Mouse (Mus musculus): Measurements from ENCODE around the gene Nlrc3.
"Not testable (repeated sequence)": the region's sequence is repeated elsewhere in the genome, so short reads cannot be mapped to it uniquely, and the experiment has no call there.

Nlrc3 gene

DNA sequence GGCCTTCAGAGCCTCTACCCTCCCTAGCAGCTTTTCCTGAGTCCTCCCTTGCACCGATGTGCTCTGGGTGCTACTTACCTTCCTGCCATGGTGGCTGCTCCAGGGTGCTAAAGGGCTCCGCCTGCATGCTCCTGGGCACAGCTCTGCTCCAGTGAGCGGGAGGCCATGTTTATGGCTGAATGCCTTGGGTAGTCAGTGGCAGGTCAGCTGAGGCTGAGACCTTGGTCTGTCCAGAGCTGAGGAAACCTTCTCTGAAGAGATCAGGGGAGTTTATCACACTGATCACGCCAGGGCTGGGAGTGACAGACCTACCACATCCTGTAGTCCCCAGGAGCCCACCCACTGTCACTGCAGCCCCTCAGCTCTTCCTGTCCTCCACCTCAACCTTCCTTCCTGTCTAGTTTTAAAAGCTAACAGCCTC is at the start of gene Nlrc3:
Gene Nlrc3, minus strand, starts transcription at position 382 of the 421 bp plus-strand sequence.
- peak; percentile 23 to 38 for DNase-seq

DNA sequence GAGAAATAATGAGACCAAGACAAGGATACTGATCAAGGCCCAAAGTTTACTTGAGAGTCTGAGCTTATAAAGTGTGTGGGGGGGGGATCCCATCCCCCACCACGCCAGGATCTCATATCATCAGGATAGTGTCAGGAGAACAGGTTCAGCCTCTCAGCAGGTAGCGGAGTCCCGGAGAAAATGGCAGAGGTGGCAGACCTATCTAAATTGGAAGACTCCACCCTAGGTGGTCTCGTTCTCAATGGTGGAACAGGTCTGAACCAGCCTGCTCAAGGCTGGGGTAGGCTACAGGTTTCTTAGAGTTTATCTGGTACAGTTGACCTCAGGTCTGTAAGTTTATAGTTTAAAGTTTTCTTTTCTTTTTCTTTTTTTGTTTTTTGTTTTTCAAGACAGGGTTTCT is 46.3 kb upstream of the Nlrc3 start:
- no peak for DNase-seq

DNA sequence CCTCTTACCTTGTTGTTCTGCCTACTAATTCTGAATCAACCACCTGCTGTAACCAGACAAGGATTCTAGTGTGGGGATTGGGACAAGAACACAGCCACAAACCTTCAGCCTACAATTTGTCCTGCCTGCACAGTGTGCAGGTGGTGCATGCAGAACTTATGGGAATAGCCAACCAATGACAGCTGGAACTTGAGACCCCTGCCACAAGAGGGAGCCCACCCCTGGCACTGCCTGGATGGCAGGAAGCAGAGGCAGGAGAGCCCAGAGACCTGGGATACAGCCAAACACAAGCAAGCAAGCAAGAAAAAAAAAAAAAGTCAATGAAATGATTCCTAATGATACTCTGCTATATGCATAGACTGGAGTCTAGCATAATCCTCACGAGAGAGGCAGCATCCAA is 44.8 kb upstream of the Nlrc3 start:
- DNase-seq = no peak

DNA sequence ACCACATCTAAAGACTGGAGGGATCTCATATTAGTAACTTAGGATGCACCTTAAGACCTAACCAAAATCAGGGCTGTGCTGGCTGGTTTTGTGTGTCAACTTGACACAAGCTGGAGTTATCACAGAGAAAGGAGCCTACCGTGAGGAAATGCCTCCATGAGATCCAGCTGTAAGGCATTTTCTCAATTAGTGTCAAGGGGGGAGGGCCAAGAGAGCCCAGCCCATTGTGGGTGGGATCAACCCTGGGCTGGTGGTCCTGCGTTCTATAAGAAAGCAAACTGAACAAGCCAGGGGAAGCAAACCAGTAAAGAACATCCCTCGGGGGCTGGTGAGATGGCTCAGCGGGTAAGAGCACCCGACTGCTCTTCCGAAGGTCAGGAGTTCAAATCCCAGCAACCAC is 41.0 kb upstream of the Nlrc3 start:
- not testable (repeated sequence) for DNase-seq

DNA sequence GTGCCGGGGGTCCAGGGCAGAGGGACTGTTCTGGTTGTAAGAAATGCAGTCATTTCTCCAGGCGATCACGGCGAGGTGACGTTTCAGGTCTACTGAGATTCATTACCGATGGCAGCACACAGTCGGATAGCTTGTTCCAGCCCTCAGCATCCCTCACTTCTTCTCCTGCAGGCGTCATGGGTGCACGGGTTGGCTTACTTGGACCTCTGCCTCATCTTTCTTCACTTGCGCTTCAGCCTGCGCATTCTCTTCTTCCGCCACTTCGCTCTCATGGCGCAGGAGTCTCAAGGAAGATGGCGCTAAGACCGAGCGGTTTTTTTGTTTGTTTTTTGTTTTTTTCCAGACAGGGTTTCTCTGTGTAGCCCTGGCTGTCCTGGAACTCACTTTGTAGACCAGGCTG is 40.4 kb upstream of the Nlrc3 start:
- not testable (repeated sequence) for DNase-seq

DNA sequence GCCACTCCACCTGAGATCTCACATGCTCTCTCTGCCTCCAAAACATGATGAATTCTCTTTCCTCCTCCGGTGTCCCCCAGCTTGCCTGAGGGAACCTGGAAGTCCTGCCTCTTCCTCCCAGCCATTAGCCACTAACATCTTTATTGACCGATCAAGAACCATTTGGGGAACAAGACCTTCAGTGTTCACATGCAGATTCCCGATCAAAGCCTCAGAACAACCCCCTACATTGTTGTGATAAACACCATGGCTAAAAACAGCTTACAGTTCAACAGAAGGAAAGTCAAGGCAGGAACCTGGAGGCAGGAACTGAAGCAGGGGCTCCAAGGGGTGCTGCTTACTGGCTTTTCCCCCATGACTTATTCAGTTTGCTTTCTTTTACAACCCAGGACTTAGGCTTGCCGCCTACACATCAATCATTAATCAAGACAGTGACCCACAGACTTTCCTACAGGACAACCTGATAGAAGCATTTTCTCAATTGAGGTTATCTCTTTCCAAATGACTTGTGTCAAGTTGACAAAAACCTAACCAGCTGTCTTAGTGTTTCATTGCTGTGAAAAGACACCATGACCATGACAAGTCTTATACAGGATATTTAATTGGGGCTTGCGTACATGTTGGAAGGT is 37.7 kb upstream of the Nlrc3 start:
- no peak for DNase-seq

DNA sequence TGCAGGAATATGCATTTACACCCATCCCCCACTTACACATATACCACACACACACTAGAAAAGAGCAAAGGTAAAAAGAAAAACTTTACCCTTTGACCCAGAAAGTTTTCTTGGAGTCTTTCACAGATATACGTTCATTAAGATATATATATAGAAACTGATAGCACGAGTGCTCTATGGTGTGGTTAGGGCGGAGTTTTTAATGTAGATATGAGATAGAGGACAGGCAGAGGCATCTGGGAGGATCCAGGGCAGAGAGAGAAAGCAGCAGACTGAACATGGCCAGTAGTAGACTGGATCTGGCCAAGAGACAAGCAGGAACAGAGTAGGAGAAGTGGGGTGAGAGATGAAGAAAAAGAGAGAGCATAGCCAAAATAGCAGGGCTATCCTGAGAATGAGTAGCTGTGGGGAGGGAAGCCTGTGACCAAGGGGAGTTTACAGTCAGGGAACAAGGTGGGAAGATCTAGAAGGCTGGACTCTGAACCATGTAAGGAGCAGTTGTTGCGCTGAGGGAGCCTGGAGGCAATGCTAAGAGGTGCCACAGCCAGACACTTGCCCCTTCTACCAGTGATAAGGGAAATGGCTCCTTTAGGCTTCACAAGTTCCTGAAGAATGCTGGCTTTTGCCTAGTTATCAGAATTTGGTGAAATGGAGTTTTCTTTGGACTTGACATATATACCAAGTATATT is 36.6 kb upstream of the Nlrc3 start:
- DNase-seq = no peak

DNA sequence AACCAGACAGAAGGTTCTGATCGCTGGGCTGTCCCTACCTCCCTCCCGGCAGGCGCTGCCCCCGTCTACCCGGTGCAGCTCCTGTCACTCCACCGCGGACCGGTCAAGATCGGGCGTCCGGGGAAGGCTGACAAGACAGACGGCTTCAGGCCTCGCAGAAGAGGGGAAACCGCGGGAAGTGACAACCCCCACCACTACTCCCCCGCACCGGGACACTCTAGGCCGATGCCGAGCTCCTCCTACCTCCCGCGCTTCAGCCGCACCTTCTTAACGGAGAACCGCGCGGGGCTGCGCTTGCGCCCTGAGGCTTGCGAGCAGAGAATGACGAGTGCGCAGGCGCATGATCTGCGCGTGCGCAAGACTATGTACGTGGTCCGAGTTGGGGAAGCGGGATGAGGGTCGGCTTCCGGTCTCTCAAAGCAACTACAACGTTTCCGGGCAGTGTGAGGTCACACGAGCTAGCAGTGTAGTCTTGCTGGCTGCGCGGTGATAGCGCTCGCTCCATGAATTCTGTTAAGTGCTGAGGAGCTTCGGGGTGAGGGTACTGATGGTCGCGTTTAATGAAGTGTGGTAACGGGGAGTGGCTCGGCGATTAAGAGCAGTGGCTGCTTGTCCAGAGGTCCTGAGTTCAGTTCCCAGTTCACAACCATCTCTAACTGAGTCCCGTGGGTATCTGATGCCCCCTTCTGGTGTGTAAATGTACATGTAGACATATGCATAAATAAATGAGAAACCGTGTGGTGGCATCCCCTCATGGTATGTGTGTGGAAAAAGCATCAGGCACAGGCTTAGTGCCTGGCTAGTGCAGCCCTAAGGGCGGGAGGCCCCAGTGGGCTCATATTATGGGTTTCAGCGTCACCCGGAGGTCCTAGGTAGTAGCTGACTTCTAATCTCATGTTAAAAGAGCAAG is 27.3 kb upstream of the Nlrc3 start, which contains the start of gene Slx4:
Gene Slx4, minus strand, starts transcription at position 282 of the 910 bp plus-strand sequence.
- DNase-seq = peak; percentile 91 to 92

DNA sequence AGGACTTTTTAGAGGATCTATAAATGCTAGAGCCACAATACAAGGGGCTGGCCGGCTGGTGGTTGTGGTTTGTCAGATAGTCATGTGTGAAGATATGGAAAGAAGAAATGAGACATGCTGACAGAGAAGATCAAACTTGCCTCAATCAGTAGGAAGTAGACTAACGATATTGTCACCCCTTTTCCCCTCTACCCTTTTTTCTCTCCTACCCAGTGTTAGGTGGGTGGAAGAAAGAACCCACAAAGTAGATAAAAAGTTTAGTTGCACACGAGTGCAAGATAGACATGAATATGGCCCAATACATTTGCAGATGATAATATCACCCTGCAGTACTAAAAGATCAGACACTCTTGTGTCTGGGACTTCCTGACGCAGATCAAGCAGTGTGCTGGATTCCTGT is 12.0 kb upstream of the Nlrc3 start:
- DNase-seq = no peak

DNA sequence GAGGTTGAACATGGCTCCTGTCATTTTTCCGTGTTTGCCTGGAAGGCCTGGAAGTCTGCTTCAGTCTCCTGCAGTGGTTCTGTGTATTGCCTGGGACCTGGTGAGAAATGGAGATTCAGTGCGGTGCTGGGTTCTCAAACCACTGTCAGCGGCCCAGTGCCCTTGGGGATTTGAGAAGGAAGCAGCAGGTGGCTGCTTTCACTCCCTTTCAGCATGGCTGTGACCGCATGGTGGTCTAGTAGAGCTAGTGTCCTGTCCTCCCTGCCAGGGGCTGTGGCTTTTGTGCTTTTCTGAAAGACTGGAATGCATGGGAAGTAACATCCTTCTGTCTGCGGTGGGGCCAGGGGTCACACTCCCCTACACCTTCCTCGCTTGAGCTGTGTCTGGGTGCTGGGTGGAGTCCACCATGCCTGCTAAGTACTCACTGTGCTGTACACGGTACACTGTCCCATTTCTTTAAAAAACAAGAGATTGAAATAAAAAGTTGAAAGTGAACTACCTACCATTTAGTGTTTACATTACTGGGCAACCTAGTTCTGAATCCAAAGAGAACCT is 6.8 kb upstream of the Nlrc3 start:
- peak; percentile 45 to 57 for DNase-seq

DNA sequence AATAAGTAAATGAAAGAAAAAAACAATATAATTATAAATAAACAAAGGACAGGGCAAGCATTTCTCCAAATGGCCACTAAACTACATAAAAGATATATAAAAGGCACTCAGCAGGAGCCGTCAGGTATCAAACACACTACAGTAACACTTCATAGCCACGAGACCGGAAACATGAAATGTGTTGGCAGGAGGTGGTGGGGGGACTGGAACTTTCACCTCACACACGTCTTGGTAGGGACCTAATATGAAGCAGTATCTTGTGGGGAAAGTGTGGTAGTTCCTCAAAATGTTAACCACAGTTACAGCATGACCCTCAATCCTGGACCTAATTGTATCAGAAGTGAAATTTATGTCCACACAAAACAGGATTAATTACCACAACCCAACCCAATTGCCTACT is 5.7 kb upstream of the Nlrc3 start:
- DNase-seq = no peak

DNA sequence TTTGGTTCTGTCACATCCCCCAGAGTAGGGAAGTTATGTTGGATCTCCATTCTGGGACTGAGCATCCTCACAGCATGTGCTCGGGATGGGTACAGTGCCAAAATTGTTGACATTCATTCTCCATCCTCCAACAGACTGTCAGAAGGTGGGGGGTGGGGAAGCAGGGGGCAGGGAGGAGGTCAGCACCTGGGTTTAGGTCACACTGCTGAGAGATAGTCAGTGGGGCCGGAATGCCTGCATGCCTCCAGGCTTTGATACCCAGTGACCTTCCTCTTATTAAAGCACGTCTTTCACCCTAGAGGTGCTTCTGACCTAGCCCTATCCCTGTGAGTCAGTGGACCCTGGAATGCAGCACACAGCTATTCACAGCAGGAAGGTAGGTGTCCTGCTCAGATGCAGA is 280 bp upstream of the Nlrc3 start:
- no peak for DNase-seq

DNA sequence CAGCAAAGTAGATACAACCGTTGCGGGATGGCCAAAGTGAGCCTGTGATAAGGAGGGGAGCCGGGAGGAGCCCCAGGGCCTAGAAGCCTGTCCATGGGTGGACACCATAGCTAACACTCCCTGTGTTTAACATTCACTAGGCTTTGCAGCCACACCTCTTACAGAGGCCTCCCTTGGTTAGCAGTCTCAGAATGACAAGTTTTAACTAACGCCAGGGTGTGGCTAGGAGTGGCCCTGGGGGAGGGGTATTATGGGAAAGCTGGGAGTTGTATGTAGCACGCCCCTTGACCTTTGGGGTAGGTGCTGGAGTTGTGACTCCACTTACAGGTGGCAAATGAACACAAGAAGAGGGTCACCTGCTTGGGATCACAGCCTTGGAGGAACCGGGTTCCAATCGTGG is 774 bp downstream of the Nlrc3 start:
- no peak for DNase-seq

DNA sequence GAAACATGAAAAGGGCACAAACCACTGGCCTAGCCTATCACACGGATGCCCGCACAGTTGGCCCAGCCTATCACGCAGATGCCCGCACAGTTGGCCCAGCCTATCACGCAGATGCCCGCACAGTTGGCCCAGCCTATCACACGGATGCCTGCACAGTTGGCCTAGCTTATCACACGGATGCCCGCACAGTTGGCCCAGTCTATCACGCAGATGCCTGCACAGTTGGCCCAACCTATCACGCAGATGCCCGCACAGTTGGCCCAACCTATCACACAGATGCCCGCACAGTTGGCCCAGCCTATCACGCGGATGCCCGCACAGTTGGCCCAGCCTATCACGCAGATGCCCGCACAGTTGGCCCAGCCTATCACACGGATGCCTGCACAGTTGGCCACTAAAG is 2.0 kb downstream of the Nlrc3 start:
- DNase-seq = not testable (repeated sequence)

DNA sequence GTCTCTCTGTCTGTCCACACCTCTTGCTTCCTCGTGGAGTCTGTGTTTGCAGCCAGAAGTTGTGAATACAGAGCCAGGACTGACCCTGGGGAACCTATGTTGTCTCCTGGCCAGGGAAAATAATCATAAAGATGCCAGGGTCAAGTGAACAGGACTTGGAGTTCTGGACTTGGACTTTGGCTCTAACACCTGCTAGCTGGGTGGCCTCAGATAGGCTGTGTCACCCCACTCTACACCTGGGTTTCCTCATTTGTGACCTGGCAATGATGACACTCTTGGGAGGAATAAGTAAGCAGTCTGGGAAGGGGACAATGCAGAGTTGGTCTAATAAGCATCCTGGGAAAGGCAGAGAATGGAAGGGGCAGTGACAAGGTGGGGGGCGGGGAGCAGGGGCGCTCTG is 10.9 kb downstream of the Nlrc3 start:
- no peak for DNase-seq

DNA sequence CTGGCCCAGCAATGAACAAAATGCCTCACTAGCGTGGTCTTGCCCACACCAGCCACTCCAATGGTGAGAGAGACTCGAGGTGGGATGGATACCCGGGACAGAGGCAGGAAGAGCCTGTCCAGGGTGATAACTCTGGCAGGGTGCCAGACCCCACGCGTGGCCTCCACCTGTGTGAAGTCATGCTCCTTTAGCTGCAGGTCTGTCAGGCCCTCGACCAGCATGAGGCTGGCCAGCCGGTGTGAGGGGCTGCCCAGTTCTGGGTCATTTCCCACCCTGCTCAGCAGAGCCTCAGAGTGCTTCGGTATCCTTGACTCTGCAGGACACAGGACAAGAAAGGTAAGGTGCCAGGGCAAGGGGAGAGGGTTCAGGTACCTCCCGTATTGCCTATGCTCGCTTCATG is 11.4 kb downstream of the Nlrc3 start:
- DNase-seq = no peak

DNA sequence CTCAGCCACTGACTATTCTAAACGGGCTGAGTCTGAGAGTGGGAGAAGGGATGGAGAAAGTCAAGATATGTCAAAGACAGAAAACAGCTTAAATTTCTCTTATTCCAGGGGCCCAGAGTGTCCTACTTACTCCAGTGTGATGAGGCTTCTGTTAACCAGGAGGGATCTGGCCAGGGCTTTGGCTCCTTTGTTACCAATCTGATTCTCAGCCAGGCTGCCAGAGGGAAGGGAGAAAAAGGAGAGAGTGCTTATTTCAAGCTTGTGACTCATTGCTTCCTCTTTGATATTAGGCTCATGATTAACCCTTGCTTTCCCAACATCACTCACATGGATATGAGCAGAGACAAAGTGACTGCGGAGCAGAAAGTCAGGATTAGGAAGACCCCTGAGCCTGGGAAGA is 17.2 kb downstream of the Nlrc3 start:
- DNase-seq = no peak

DNA sequence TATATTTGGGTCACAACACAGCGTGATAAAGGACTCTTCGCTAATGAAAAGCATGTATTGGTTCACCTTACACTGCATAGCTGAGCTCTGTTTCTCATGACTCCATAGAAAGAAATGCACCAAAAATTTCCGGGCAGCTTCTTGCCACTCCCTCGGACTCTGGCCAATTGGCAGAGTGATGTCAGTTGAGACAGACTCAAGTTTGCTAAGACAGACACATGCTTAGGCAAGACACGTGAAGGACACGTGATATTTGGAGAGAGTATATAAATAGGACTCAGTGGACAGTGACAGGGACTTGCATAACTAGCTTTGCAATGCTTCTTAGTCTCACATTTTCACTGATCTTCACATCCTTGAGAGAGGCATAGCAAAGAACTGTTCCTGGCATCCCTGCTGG is 20.1 kb downstream of the Nlrc3 start:
- no peak for DNase-seq

DNA sequence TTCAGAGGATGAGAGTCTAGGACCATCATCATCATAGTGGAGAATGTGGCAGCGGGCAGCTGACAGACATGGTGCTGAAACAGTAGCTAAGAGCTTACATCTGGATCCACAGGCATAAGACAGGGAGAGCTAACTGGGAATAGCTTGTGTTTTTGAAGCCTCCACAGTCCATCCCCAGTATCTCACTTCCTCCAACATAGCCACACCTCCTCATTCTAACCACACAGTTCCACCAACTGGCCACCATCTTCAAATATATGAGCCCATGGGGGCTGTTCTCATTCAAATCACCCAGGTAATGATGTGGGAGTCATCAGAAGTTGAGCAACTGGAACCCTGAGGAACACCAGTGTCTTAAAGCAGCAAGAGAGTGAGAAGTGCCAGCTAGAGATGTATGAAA is 25.3 kb downstream of the Nlrc3 start:
- DNase-seq = no peak

DNA sequence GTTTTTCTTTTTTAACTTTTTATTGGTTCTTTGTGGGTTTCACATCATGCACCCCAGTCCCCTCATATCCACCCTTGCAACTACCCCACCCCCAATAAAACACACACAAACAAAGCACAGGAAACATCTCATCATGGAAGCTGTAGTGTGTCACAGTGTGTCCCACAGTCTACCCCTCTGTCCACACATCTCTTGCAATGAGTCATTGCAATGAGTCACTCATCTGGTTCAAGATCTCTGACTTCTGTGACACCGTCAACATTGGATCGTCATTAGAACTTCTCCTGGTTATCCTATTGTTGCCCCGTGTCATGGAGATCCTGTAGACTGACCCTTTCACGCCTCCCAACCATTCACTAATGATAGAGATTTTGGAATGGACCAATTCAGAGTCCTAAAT is 41.7 kb downstream of the Nlrc3 start:
- DNase-seq = no peak

DNA sequence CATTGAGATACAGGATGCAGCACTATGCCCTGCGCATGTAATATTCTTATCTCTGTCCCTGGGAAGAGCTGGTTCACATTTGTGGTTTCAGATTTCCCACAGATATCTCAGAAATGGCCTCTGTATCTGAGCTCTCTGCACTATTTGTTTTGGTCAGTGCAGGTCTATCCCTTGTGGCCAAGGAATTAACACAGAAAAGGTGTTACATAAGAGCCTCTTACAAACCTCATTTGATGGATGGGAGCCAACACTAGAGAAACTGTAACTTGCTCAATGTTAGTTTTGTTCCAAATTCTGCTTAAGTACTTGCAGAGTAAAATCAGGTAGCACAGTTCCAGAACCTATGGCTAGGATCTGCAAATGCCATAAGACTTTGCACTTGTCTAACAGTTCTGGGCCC is 42.3 kb downstream of the Nlrc3 start:
- no peak for DNase-seq

DNA sequence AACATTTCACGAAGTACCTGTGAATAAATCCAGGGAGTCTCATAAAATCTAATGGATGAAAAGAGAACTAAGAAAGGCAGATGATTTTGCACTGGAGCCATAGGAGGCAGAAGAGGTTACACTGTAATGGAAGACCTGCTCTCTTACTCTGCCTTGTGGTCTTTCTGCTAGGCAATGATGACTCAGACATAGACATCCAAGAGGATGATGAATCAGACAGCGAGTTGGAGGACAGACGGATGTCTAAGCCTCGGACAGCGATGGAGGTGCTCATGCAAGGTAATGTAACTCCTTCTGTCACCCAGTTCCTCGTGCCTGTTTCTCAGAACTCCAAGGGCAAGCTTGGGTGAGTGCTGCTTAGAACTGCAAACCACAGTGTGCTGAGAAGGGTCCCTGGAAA is 42.9 kb downstream of the Nlrc3 start:
- DNase-seq = no peak

DNA sequence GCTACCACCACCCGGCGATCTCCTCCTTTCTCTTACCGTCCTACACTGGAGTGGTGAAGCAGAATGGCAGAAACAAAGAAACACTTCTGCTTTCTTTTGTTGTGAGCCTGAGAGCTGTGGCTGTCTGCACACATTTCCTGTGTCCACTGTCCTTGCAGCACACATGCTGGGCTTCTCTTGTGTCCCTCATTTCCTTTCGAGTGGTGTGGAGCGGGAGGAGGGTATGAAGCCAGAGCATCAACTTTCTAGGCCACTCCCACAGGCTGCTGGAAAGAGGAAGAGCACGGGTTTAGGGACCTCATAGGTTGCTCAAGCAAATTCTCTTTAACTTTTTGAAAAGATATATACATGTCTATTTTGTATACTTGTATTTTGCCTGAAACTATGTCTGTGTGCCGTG is 47.3 kb downstream of the Nlrc3 start:
- DNase-seq = no peak

Data from spleen, adult 18-20 months (tissue).